Mouse (Mus musculus): Measurements from ENCODE around the gene Opn1sw. TPM values are rescaled to one million over a fixed set of nuclear protein-coding genes. Genes with fewer than 3 reads are reported as not detected.

Opn1sw gene
- polyA plus RNA-seq, 1 experiment, result not detected

- H3K9me3 ChIP-seq (ENCODE audit: control insufficient read depth, low read length), result no peaks in the 10 kb centered on the region
- peak overlapping the region; percentile 58 for H3K4me3 ChIP-seq (replicated peaks)
- peaks cover 19% of the 10 kb centered on the region for H3K4me1 ChIP-seq (ENCODE audit: control insufficient read depth)
- H3K36me3 ChIP-seq (ENCODE audit: control insufficient read depth), result no peaks in the 10 kb centered on the region
- TF ChIP-seq GATA1 (IDR thresholded peaks at IDR 0.05; ENCODE audit: low read length) (no peak), TAL1 (IDR thresholded peaks at IDR 0.05; ENCODE audit: low read length) (no peak)
- peaks cover 40% of the 10 kb centered on the region for H3K27me3 ChIP-seq (ENCODE audit: control insufficient read depth)
These were observed 375 bp upstream of the Opn1sw start for GRCm38 (mm10) chr6:29388606-29389080.

- no peaks in the 10 kb centered on the region for H3K9me3 ChIP-seq (ENCODE audit: control insufficient read depth, low read length)
- H3K27me3 ChIP-seq (ENCODE audit: control insufficient read depth), result no peaks in the 10 kb centered on the region
- H3K4me1 ChIP-seq (ENCODE audit: control insufficient read depth), result peaks cover 2% of the 10 kb centered on the region
- peaks cover 12% of the 10 kb centered on the region for H3K36me3 ChIP-seq (ENCODE audit: control insufficient read depth)
- H3K4me3 ChIP-seq (replicated peaks), result no peak overlapping the region
- TF ChIP-seq TAL1 (IDR thresholded peaks at IDR 0.05; ENCODE audit: low read length) (no peak), GATA1 (IDR thresholded peaks at IDR 0.05; ENCODE audit: low read length) (no peak)
These were observed 5.8 kb downstream of the Opn1sw start for GRCm38 (mm10) chr6:29382442-29382841.

DNA sequence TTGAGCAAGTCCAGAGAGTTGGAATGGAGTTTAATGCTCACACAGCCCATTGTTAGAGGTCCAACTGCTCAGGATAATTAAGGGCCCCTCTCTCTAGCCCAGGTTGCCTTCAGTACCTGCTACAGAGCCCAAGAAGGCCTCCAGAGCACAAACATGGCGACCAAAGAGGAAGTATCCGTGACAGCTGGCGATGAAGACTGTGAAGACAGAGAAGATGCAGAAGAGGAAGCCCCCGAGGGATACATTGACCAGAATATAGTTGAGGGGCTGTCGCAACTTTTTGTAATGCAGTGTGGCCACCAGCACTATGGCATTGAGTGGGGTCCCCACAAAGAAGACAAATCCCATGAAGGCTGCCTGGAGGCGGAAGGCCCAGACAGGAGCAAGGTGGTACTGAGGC lies 8.3 kb downstream of the Opn1sw start:
- Histone ChIP-seq H3K4me1 (ENCODE audit: control insufficient read depth) (no peaks in the 10 kb centered on the region), H3K27me3 (ENCODE audit: control insufficient read depth) (no peaks in the 10 kb centered on the region), H3K4me3 (replicated peaks) (no peak overlapping the region), H3K9me3 (ENCODE audit: control insufficient read depth, low read length) (no peaks in the 10 kb centered on the region), H3K36me3 (ENCODE audit: control insufficient read depth) (peaks cover 35% of the 10 kb centered on the region)
- TF ChIP-seq TAL1 (IDR thresholded peaks at IDR 0.05; ENCODE audit: low read length) (no peak), GATA1 (IDR thresholded peaks at IDR 0.05; ENCODE audit: low read length) (no peak)

DNA sequence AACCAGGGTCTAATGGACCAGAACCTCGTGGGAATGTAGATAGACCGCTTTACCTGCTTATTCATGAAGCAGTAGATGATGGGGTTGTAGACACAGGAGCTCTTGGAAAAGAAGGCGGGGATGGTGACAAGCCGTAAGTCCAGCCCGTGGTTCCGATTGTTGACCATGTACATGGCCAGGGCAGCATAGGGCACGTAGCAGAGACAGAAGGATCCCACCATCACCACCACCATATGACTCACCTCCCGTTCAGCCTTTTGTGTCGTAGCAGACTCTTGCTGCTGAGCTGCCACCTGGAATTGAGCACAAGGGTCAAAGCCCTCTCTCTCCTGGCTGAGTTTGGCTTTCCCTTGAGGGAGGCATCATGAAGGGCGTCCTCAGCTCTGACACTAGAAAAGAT lies 9.6 kb downstream of the Opn1sw start:
- Histone ChIP-seq H3K27me3 (ENCODE audit: control insufficient read depth) (no peaks in the 10 kb centered on the region), H3K4me1 (ENCODE audit: control insufficient read depth) (peaks cover under 1% of the 10 kb centered on the region), H3K4me3 (replicated peaks) (no peak overlapping the region), H3K36me3 (ENCODE audit: control insufficient read depth) (peaks cover 47% of the 10 kb centered on the region), H3K9me3 (ENCODE audit: control insufficient read depth, low read length) (no peaks in the 10 kb centered on the region)
- TF ChIP-seq GATA1 (IDR thresholded peaks at IDR 0.05; ENCODE audit: low read length) (no peak), TAL1 (IDR thresholded peaks at IDR 0.05; ENCODE audit: low read length) (no peak)

DNA sequence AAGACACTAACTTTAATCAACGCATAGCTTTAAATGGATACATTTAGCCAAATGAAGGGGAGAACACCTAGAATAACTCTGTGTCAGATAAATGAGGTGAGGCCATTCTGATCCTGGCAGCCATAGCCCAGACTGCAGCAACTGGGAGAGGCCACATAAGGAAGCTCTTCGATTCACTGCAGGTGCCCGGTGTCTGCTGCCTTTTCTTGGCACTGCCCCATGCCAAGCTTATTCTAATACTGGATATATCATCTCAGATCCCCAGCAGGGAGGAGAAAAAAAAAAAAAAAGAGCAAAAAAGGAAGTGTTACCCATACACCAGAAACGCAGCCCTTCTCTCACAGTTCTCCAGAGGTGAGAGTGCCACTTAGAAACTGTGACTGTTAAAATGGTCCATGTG lies 10.9 kb downstream of the Opn1sw start:
- H3K9me3 ChIP-seq (ENCODE audit: control insufficient read depth, low read length), result no peaks in the 10 kb centered on the region
- no peak overlapping the region for H3K4me3 ChIP-seq (replicated peaks)
- no peaks in the 10 kb centered on the region for H3K27me3 ChIP-seq (ENCODE audit: control insufficient read depth)
- H3K4me1 ChIP-seq (ENCODE audit: control insufficient read depth), result peaks cover 7% of the 10 kb centered on the region
- peaks cover 59% of the 10 kb centered on the region for H3K36me3 ChIP-seq (ENCODE audit: control insufficient read depth)
- TF ChIP-seq GATA1 (IDR thresholded peaks at IDR 0.05; ENCODE audit: low read length), result no peak
- no peak for TF ChIP-seq TAL1 (IDR thresholded peaks at IDR 0.05; ENCODE audit: low read length)

DNA sequence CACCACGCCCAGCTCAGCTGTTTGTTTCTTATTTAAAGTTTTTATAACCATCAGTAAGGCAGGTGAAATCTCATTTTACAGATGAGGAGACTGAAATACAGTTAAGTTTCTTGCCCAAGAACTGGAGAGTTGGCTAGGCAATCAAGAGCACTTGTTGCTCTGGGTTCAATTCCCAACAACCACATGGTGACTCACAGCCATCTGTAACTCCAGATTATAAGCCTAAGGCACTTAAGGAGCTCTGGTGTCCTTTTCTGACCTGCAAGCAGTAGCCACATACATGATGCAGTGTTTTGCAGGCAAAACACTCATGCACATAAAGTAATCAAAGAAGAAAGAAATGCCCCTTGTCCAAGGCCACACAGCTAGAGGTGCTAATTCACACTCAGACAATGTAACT lies 23.0 kb downstream of the Opn1sw start:
- Histone ChIP-seq H3K36me3 (ENCODE audit: control insufficient read depth) (peaks cover 62% of the 10 kb centered on the region), H3K4me1 (ENCODE audit: control insufficient read depth) (no peaks in the 10 kb centered on the region), H3K4me3 (replicated peaks) (no peak overlapping the region), H3K27me3 (ENCODE audit: control insufficient read depth) (no peaks in the 10 kb centered on the region), H3K9me3 (ENCODE audit: control insufficient read depth, low read length) (no peaks in the 10 kb centered on the region)
- TF ChIP-seq TAL1 (IDR thresholded peaks at IDR 0.05; ENCODE audit: low read length) (no peak), GATA1 (IDR thresholded peaks at IDR 0.05; ENCODE audit: low read length) (no peak)

GRCm38 (mm10) chr6:29363129-29363515 lies 25.1 kb downstream of the Opn1sw start:
- TF ChIP-seq TAL1 (IDR thresholded peaks at IDR 0.05; ENCODE audit: low read length) (no peak), GATA1 (IDR thresholded peaks at IDR 0.05; ENCODE audit: low read length) (no peak)
- no peaks in the 10 kb centered on the region for H3K27me3 ChIP-seq (ENCODE audit: control insufficient read depth)
- no peaks in the 10 kb centered on the region for H3K9me3 ChIP-seq (ENCODE audit: control insufficient read depth, low read length)
- H3K4me3 ChIP-seq (replicated peaks), result no peak overlapping the region
- peaks cover 66% of the 10 kb centered on the region for H3K36me3 ChIP-seq (ENCODE audit: control insufficient read depth)
- H3K4me1 ChIP-seq (ENCODE audit: control insufficient read depth), result no peaks in the 10 kb centered on the region

DNA sequence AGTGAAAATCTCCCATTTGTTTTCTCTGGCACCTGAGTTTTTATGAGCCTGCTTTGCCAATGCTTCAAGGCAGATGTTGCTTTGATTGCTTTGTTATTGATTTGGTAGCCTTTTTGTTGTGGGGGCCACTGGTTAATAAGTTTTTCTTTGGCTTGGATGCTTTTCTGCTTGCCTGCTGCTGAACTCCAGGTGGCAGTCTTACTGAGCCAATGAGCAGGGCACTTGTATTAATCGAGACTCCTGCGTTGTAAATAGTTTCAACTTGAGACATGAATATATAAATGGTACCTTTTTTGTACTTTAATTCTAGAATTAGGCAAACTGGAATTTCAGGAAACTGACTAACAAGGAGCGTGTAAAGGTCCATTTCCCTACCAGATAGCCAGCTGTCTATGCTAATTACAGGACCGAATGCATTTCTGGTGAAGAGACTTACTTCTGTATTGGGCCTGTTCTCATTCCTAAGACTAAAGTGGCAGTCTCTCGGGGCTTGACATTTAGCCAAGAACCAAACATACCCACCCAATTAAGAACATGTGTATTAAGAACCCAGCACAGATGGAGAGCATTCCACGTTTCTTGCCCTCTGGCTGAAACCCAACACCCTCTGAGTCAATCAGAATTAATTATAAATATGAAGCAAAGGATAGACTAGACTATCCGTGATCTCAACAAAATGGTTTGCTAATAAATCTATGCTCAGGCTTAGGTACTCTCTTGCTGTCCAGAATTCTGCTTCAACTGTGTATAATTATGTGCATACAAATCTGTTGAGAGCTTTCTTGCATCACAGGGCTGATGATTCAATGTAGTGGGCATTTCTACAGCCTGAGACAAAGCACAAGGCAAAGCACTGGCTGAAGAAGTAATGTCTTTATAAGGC lies 25.8 kb downstream of the Opn1sw start:
- peaks cover 3% of the 10 kb centered on the region for H3K4me1 ChIP-seq (ENCODE audit: control insufficient read depth)
- H3K36me3 ChIP-seq (ENCODE audit: control insufficient read depth), result peaks cover 69% of the 10 kb centered on the region
- H3K27me3 ChIP-seq (ENCODE audit: control insufficient read depth), result no peaks in the 10 kb centered on the region
- no peaks in the 10 kb centered on the region for H3K9me3 ChIP-seq (ENCODE audit: control insufficient read depth, low read length)
- no peak overlapping the region for H3K4me3 ChIP-seq (replicated peaks)
- no peak for TF ChIP-seq GATA1 (IDR thresholded peaks at IDR 0.05; ENCODE audit: low read length)
- no peak for TF ChIP-seq TAL1 (IDR thresholded peaks at IDR 0.05; ENCODE audit: low read length)

DNA sequence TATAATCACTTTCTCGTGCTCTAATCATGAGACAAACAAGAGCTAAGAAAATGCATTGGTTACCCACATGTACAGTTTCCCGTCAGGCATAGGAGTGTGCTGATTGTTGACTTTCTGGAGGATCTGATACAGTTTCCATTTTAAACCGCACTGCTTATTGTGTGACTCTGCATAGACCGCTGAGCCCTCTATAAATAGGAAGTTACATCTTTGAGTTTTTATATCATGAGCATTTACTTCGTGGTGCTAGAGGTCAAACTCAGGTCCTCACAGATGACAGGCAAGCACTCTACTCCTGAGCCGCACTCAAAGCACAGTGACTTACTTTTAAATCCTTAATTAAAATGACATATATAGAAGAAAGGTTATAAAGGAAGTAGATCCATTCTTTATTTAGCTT lies 28.1 kb downstream of the Opn1sw start:
- no peaks in the 10 kb centered on the region for H3K27me3 ChIP-seq (ENCODE audit: control insufficient read depth)
- H3K36me3 ChIP-seq (ENCODE audit: control insufficient read depth), result peaks cover 68% of the 10 kb centered on the region
- TF ChIP-seq TAL1 (IDR thresholded peaks at IDR 0.05; ENCODE audit: low read length), result no peak
- TF ChIP-seq GATA1 (IDR thresholded peaks at IDR 0.05; ENCODE audit: low read length), result no peak
- peaks cover 7% of the 10 kb centered on the region for H3K4me1 ChIP-seq (ENCODE audit: control insufficient read depth)
- H3K9me3 ChIP-seq (ENCODE audit: control insufficient read depth, low read length), result no peaks in the 10 kb centered on the region
- no peak overlapping the region for H3K4me3 ChIP-seq (replicated peaks)
